Mouse (Mus musculus): ENCODE measurements around the gene Cbfb. TPM values are rescaled to one million over a fixed set of nuclear protein-coding genes. Genes with fewer than 3 reads are reported as not detected.

The Cbfb gene
- total and polyA plus RNA-seq, 3 experiments, result 32.5 to 37.9 TPM; not detected in 1

DNA sequence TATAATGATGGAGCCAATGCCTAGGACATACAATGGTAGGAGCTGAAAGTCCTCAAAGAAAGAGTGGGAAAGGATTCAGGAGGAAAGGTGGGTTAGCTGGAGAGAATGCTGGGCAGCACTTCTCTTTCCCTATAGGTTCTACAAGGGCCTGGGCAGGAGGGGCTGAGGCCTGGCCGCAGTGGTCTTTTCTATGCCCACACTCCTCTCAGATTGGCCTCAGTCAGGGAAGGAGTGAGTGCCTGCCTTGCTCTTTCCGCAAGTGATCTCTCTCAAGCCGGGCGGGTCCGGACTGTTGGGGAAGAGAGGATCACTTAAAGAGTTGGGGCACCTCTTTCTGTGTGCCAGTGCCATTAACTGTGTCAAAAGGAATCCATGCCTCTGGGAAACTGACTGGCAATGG lies 16.2 kb upstream of the Cbfb start:
- DNase-seq (ENCODE audit: low read depth, low spot score), result no peak
- H3K9me3 ChIP-seq (replicated peaks; ENCODE audit: insufficient read depth, low read length), result no peaks in the 10 kb centered on the region
- H3K4me1 ChIP-seq (ENCODE audit: control insufficient read depth in 1 of 2, insufficient read depth in 2 of 2, low read length in 2 of 2), result peaks cover 2 to 7% of the 10 kb centered on the region in 2 experiments; a peak in 2 of 4 replicates
- H3K9ac ChIP-seq (ENCODE audit: control insufficient read depth, low read depth, low read length, poor library complexity, severe bottlenecking), result no peak overlapping the region
- TF ChIP-seq NRF1 (IDR thresholded peaks at IDR 0.05; ENCODE audit: insufficient read depth, low read depth, low read length, poor library complexity, severe bottlenecking) (no peak), ZNF384 (IDR thresholded peaks at IDR 0.05; ENCODE audit: low read depth, low read length) (no peak), ZMIZ1 (IDR thresholded peaks at IDR 0.05; ENCODE audit: low read depth, low read length) (no peak), EP300 (IDR thresholded peaks at IDR 0.05; ENCODE audit: low read depth in 1 of 2, low read length in 2 of 2) (no peak), CTCF (IDR thresholded peaks at IDR 0.05 in 2 of 3, conservative IDR thresholded peaks at IDR 0.05 in 1 of 3; ENCODE audit: control insufficient read depth in 1 of 3, insufficient read depth in 1 of 3, low read depth in 2 of 3, low read length in 3 of 3, poor library complexity in 1 of 3, severe bottlenecking in 1 of 3) (no peak), MAFK (IDR thresholded peaks at IDR 0.05; ENCODE audit: borderline replicate concordance, low read depth, low read length) (no peak), GABPA (IDR thresholded peaks at IDR 0.05; ENCODE audit: low read depth, low read length) (no peak), HCFC1 (IDR thresholded peaks at IDR 0.05; ENCODE audit: low read depth, low read length) (no peak), ZC3H11A (IDR thresholded peaks at IDR 0.05; ENCODE audit: low read depth, low read length) (no peak), SIN3A (IDR thresholded peaks at IDR 0.05; ENCODE audit: low read length) (no peak), ELF1 (IDR thresholded peaks at IDR 0.05; ENCODE audit: low read depth, low read length) (no peak), RCOR1 (IDR thresholded peaks at IDR 0.05; ENCODE audit: low read depth, low read length) (no peak), POLR2AphosphoS2 (IDR thresholded peaks at IDR 0.05; ENCODE audit: low read length) (no peak), TAL1 (IDR thresholded peaks at IDR 0.05; ENCODE audit: low read length) (no peak), JUND (IDR thresholded peaks at IDR 0.05; ENCODE audit: low read depth, low read length) (no peak), MAZ (IDR thresholded peaks at IDR 0.05; ENCODE audit: low read depth, low read length) (no peak), RAD21 (IDR thresholded peaks at IDR 0.05; ENCODE audit: low read depth, low read length) (no peak), MXI1 (IDR thresholded peaks at IDR 0.05; ENCODE audit: low read depth, low read length) (no peak), MYC (IDR thresholded peaks at IDR 0.05; ENCODE audit: low read depth, low read length) (no peak)
- no peaks in the 10 kb centered on the region for H3K27me3 ChIP-seq (ENCODE audit: control insufficient read depth in 1 of 2, insufficient read depth in 2 of 2, low read length in 2 of 2)
- H3K79me2 ChIP-seq (ENCODE audit: control insufficient read depth, insufficient read depth, low read length, poor library complexity), result no peaks in the 10 kb centered on the region
- H3K27ac ChIP-seq (ENCODE audit: control insufficient read depth, low read depth, low read length), result no peak overlapping the region
- H3K4me3 ChIP-seq (ENCODE audit: control insufficient read depth in 1 of 2, insufficient read depth in 1 of 2, low read depth in 2 of 2, low read length in 2 of 2), result no peak overlapping the region
- H3K36me3 ChIP-seq (ENCODE audit: control insufficient read depth in 1 of 2, insufficient read depth in 2 of 2, low read length in 2 of 2), result peaks cover 0 to 4% of the 10 kb centered on the region in 2 experiments; a peak in 1 of 4 replicates

DNA sequence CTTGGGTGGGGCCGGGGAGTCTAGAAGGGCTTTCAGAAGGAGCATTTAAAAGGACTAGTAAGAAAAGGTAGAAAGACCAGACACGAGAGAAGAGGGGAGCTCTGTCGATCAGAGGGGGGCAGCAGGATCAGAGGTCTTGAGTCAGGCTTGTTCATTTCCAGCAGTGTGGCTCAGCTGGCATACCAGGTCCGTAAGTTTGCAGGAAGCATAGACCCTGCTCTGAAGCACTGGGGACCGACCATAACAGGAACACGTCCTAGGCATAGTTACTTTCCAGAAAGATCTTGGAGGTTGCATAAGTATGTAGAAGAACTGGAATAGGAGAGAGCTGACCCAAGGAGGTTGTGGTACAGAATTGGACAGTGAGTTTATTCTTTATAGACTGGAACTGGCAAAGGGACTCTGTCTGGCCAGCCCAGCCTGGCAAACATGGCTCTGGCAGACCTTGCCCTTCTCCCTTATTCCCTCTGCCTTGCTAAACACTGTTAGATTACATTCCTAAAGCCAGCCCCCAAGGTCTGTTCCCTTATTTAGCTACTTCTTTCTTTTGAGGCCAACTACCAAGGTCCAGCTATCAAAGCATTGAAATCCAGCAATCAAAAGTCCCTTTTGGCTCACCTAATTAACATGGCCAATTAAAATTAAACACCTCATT lies 15.3 kb upstream of the Cbfb start:
- peaks cover 0 to 4% of the 10 kb centered on the region in 2 experiments; a peak in 1 of 4 replicates for H3K36me3 ChIP-seq (ENCODE audit: control insufficient read depth in 1 of 2, insufficient read depth in 2 of 2, low read length in 2 of 2)
- peak; percentile 25 for DNase-seq (ENCODE audit: low read depth, low spot score)
- H3K4me3 ChIP-seq (ENCODE audit: control insufficient read depth in 1 of 2, insufficient read depth in 1 of 2, low read depth in 2 of 2, low read length in 2 of 2), result no peak overlapping the region
- H3K79me2 ChIP-seq (ENCODE audit: control insufficient read depth, insufficient read depth, low read length, poor library complexity), result no peaks in the 10 kb centered on the region
- H3K4me1 ChIP-seq (ENCODE audit: control insufficient read depth in 1 of 2, insufficient read depth in 2 of 2, low read length in 2 of 2), result peaks cover 2 to 7% of the 10 kb centered on the region in 2 experiments; a peak in 2 of 4 replicates
- H3K27me3 ChIP-seq (ENCODE audit: control insufficient read depth in 1 of 2, insufficient read depth in 2 of 2, low read length in 2 of 2), result no peaks in the 10 kb centered on the region
- TF ChIP-seq NELFE (IDR thresholded peaks at IDR 0.05; ENCODE audit: low read depth, low read length), result no peak
- no peak overlapping the region for H3K9ac ChIP-seq (ENCODE audit: control insufficient read depth, low read depth, low read length, poor library complexity, severe bottlenecking)
- H3K27ac ChIP-seq (ENCODE audit: control insufficient read depth, low read depth, low read length), result no peak overlapping the region
- no peaks in the 10 kb centered on the region for H3K9me3 ChIP-seq (replicated peaks; ENCODE audit: insufficient read depth, low read length)

Measured in MEL (cell line).